Mouse (Mus musculus) natural killer cell, adult 2 months (primary cell): Measurements from ENCODE around the gene Vwce.

ENCODE experiments used
- DNase-seq, 2 experiments: peaks; one replicate each; pipeline ENCODE4 v3.0.0; 2022; ENCODE audit warnings: low spot score in 2 of 2

The Vwce gene

GRCm38 (mm10) chr19:10713551-10713950 lies 79.5 kb downstream of the Vwce start:
- DNase-seq: no peak

- DNase-seq: no peak
Measured at GRCm38 (mm10) chr19:10714168-10714567, 80.2 kb downstream of the Vwce start.

- peak; percentile 13 to 66 for DNase-seq
Measured at GRCm38 (mm10) chr19:10714682-10715475, 80.9 kb downstream of the Vwce start.

GRCm38 (mm10) chr19:10715476-10715875 lies 81.5 kb downstream of the Vwce start:
- DNase-seq: no peak
